Mouse (Mus musculus) intestine, embryonic 14.5 days (tissue): ENCODE results near the gene Tmem88b. TPM values are rescaled to one million over a fixed set of nuclear protein-coding genes. Genes with fewer than 3 reads are reported as not detected.

Experiments used
- ATAC-seq: fragments of 200-750 bp; cut with Nextera tagmentation; replicated peaks from 2 replicates; pipeline ENCODE4 v1.8.0; 2017; ENCODE audit warnings: low read depth, moderate number of reproducible peaks, moderate TSS enrichment, moderate library complexity; ENCODE audit not compliant: low FRiP score, low TSS enrichment
- DNase-seq: peaks from one replicate; pipeline ENCODE4 v3.0.0-alpha.2; 2018; ENCODE audit warnings: low spot score
- H3K27ac ChIP-seq: fragments of 300-500 bp; sonication (generic); 2 replicates; pipeline ENCODE4 v1.5.1; 2014; ENCODE audit warnings: low read depth, mild to moderate bottlenecking, control low read depth
- H3K27me3 ChIP-seq: fragments of 300-500 bp; sonication (generic); replicated peaks from 2 replicates; pipeline ENCODE4 v1.6.1; 2014; ENCODE audit warnings: low read length, control low read depth; ENCODE audit not compliant: control insufficient read depth, insufficient read depth
- H3K36me3 ChIP-seq: fragments of 300-500 bp; sonication (generic); 2 replicates; pipeline ENCODE4 v1.6.1; 2014; ENCODE audit warnings: low read length, control low read depth; ENCODE audit not compliant: control insufficient read depth, insufficient read depth
- H3K4me1 ChIP-seq: fragments of 300-500 bp; sonication (generic); replicated peaks from 2 replicates; pipeline ENCODE4 v1.6.1; 2014; ENCODE audit warnings: low read length, control low read depth, mixed read lengths; ENCODE audit not compliant: control insufficient read depth, insufficient read depth
- H3K4me2 ChIP-seq: fragments of 300-500 bp; sonication (generic); 2 replicates; pipeline ENCODE4 v1.6.1; 2014; ENCODE audit warnings: low read length
- H3K4me3 ChIP-seq: fragments of 300-500 bp; sonication (generic); 2 replicates; pipeline ENCODE4 v1.5.1; 2014; ENCODE audit warnings: low read depth, low read length, control low read depth, mixed read lengths
- H3K9ac ChIP-seq: fragments of 300-500 bp; sonication (generic); 2 replicates; pipeline ENCODE4 v1.6.1; 2014; ENCODE audit warnings: mild to moderate bottlenecking, low read length
- H3K9me3 ChIP-seq: fragments of 300-500 bp; sonication (generic); 2 replicates; pipeline ENCODE4 v1.6.1; 2016; ENCODE audit warnings: low read length, control low read depth; ENCODE audit not compliant: control insufficient read depth
- WGBS: fragments of 180-500 bp; shearing (Covaris S2); extraction: QIAGEN DNeasy Blood & Tissue Kit; methylation state at CpG from one replicate; pipeline ENCODE4 v1.1.7; 2014; 5-methylcytosine and 5-hydroxymethylcytosine counted together
- polyA plus RNA-seq: library from polyadenylated mRNA; unstranded; fragments of >200 nt; fragmentation: Nextera tagmentation; extraction: Ambion mirVana; gene quantifications from 2 replicates; pipeline ENCODE4 v1.2.1, GENCODE M21; 2014

Tmem88b gene
- polyA plus RNA-seq, 1 experiment from 2014 or later, result 0.55 TPM

- Histone ChIP-seq H3K27me3 (no peaks in the 10 kb centered on the region), H3K36me3 (no peaks in the 10 kb centered on the region), H3K27ac (peak overlapping the region; percentile 85; the same call in 1 of the 2 replicates), H3K4me1 (peaks cover 13% of the 10 kb centered on the region), H3K9ac (peak overlapping the region; percentile 74), H3K4me3 (peak overlapping the region; percentile 71), H3K9me3 (no peaks in the 10 kb centered on the region), H3K4me2 (peak overlapping the region; percentile 71)
- 38% methylated on average over 16 of the region's 16 CpGs for WGBS
- ATAC-seq, result no peak
- no peak for DNase-seq
Observed at GRCm38 (mm10) chr4:155783486-155784080, 2.1 kb downstream of the Tmem88b start.

GRCm38 (mm10) chr4:155780895-155781294 is 4.8 kb downstream of the Tmem88b start:
- H3K36me3 ChIP-seq, result no peaks in the 10 kb centered on the region
- WGBS, result 25% methylated on average over 6 of the region's 6 CpGs
- DNase-seq (no peak), ATAC-seq (no peak)
- peak overlapping the region; percentile 61; the same call in 1 of the 2 replicates for H3K27ac ChIP-seq
- peaks cover 13% of the 10 kb centered on the region for H3K4me1 ChIP-seq
- 0 out of 2 replicates have a peak overlapping the region, but pooled peaks have one; percentile 10 for H3K9ac ChIP-seq
- no peak overlapping the region; the same call in 1 of the 2 replicates for H3K4me2 ChIP-seq
- no peak overlapping the region for H3K4me3 ChIP-seq
- H3K9me3 ChIP-seq, result no peaks in the 10 kb centered on the region
- H3K27me3 ChIP-seq, result no peaks in the 10 kb centered on the region

- Histone ChIP-seq H3K9me3 (no peaks in the 10 kb centered on the region), H3K27me3 (no peaks in the 10 kb centered on the region), H3K4me3 (no peak overlapping the region), H3K4me2 (no peak overlapping the region), H3K36me3 (no peaks in the 10 kb centered on the region), H3K27ac (no peak overlapping the region), H3K9ac (no peak overlapping the region), H3K4me1 (peaks cover 18% of the 10 kb centered on the region)
- WGBS, result 82% methylated on average over 4 of the region's 4 CpGs
- ATAC-seq, result no peak
- no peak for DNase-seq
Observed at GRCm38 (mm10) chr4:155779498-155779897, 6.2 kb downstream of the Tmem88b start.

GRCm38 (mm10) chr4:155777816-155778215 is 7.9 kb downstream of the Tmem88b start:
- no peaks in the 10 kb centered on the region for H3K9me3 ChIP-seq
- no peaks in the 10 kb centered on the region for H3K36me3 ChIP-seq
- no peak overlapping the region for H3K27ac ChIP-seq
- ATAC-seq, result no peak
- no peaks in the 10 kb centered on the region for H3K27me3 ChIP-seq
- no peak overlapping the region for H3K4me2 ChIP-seq
- DNase-seq, result no peak
- no peak overlapping the region for H3K9ac ChIP-seq
- WGBS, result 72% methylated on average over 2 of the region's 2 CpGs
- H3K4me3 ChIP-seq, result no peak overlapping the region
- peaks cover 16% of the 10 kb centered on the region for H3K4me1 ChIP-seq

GRCm38 (mm10) chr4:155776704-155777335 is 8.9 kb downstream of the Tmem88b start:
- ATAC-seq (no peak), DNase-seq (no peak)
- Histone ChIP-seq H3K4me1 (peaks cover 16% of the 10 kb centered on the region), H3K9ac (no peak overlapping the region), H3K36me3 (no peaks in the 10 kb centered on the region), H3K27ac (no peak overlapping the region), H3K4me2 (no peak overlapping the region), H3K27me3 (no peaks in the 10 kb centered on the region), H3K4me3 (no peak overlapping the region), H3K9me3 (no peaks in the 10 kb centered on the region)
- WGBS, result 46% methylated on average over 2 of the region's 2 CpGs

GRCm38 (mm10) chr4:155775855-155776254 is 9.8 kb downstream of the Tmem88b start:
- WGBS, result 80% methylated on average over 3 of the region's 3 CpGs
- Histone ChIP-seq H3K4me3 (no peak overlapping the region), H3K27ac (peak overlapping the region; percentile 0; the same call in 1 of the 2 replicates), H3K9ac (no peak overlapping the region), H3K36me3 (no peaks in the 10 kb centered on the region), H3K4me2 (no peak overlapping the region), H3K9me3 (no peaks in the 10 kb centered on the region), H3K27me3 (no peaks in the 10 kb centered on the region), H3K4me1 (peaks cover 11% of the 10 kb centered on the region)
- ATAC-seq, result no peak
- DNase-seq, result no peak

GRCm38 (mm10) chr4:155774971-155775740 is 10.5 kb downstream of the Tmem88b start:
- Histone ChIP-seq H3K9me3 (no peaks in the 10 kb centered on the region), H3K36me3 (no peaks in the 10 kb centered on the region), H3K27me3 (no peaks in the 10 kb centered on the region), H3K4me3 (peak overlapping the region; percentile 43; the same call in 1 of the 2 replicates), H3K4me1 (peaks cover 13% of the 10 kb centered on the region), H3K4me2 (peak overlapping the region; percentile 93), H3K9ac (no peak overlapping the region), H3K27ac (peak overlapping the region; percentile 57)
- no peak for ATAC-seq
- DNase-seq, result no peak
- 54% methylated on average over 9 of the region's 9 CpGs for WGBS

GRCm38 (mm10) chr4:155774280-155774754 is 11.4 kb downstream of the Tmem88b start, which contains the start of gene Vwa1:
Vwa1 (minus strand) TSS chr4:155774698.
- peaks cover 19% of the 10 kb centered on the region for H3K4me1 ChIP-seq
- peak within 1 kb of the TSS; percentile 57 for H3K27ac ChIP-seq
- ATAC-seq (peak; percentile 76), DNase-seq (peak; percentile 93)
- H3K4me2 ChIP-seq, result peak within 1 kb of the TSS; percentile 93
- H3K9ac ChIP-seq, result peak within 1 kb of the TSS; percentile 41
- no peaks in the 10 kb centered on the region for H3K36me3 ChIP-seq
- no peaks in the 10 kb centered on the region for H3K27me3 ChIP-seq
- no peaks in the 10 kb centered on the region for H3K9me3 ChIP-seq
- H3K4me3 ChIP-seq, result peak within 1 kb of the TSS; percentile 43
- WGBS, result under 1% methylated on average over 35 of the region's 35 CpGs
